Mouse (Mus musculus): ENCODE results near the gene Tmbim6.
A peak's percentile ranks its signal among the peaks of the same experiment; 100 is the strongest.
"Not testable (repeated sequence)": the region's sequence is repeated elsewhere in the genome, so short reads cannot be mapped to it uniquely, and the experiment has no call there.

Gene Tmbim6

GRCm38 (mm10) chr15:99417692-99418271, 25.1 kb downstream of the Tmbim6 start:
- DNase-seq (ENCODE audit: low read depth): no peak

DNA sequence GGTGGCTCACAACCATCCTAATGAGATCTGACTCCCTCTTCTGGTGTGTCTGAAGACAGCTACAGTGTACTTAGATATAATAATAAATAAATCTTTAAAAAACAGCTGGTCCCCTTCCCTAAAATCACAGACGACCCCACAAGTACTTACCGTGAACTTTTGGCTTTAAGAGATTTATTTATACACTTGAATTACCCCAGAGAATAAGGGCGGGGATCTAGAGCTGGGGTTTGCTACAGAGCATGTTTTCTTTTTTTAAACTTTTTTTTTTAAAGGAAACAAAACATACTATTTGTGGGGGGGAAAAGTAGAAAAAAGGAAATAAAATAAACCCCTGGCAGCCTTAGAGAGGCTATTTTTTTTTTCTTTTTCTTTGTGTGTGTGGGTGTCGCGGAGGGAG, 27.4 kb downstream of the Tmbim6 start:
- no peak for DNase-seq (ENCODE audit: low read depth)

- peak; percentile 43 for DNase-seq (ENCODE audit: low read depth)
Measured at GRCm38 (mm10) chr15:99420521-99421014, 27.9 kb downstream of the Tmbim6 start.

DNA sequence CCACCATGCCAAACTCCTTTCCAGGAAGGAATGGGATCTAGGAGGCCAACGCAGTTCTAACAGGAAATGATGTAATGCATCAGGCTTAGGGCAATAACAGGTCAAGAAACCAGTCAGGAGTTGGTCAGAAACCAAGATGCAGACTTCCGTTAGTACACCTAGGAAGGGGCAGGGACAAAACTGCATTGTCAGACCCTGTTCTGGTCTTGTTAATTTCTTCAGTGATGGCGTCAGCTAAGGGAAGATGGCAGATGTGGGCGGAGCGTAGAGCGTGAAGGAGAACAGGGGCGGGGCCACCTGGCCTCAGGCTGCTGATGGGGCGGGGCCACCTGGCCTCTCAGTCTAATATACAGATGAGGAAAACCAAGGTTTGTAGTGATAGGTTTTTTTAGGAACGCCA, 28.5 kb downstream of the Tmbim6 start:
- peak; percentile 60 for DNase-seq (ENCODE audit: low read depth)

GRCm38 (mm10) chr15:99421676-99422075, 29.0 kb downstream of the Tmbim6 start:
- no peak for DNase-seq (ENCODE audit: low read depth)

GRCm38 (mm10) chr15:99422551-99422950, 29.9 kb downstream of the Tmbim6 start:
- DNase-seq (ENCODE audit: low read depth): no peak

- no peak for DNase-seq (ENCODE audit: low read depth)
Measured at GRCm38 (mm10) chr15:99423131-99423530, 30.4 kb downstream of the Tmbim6 start.

DNA sequence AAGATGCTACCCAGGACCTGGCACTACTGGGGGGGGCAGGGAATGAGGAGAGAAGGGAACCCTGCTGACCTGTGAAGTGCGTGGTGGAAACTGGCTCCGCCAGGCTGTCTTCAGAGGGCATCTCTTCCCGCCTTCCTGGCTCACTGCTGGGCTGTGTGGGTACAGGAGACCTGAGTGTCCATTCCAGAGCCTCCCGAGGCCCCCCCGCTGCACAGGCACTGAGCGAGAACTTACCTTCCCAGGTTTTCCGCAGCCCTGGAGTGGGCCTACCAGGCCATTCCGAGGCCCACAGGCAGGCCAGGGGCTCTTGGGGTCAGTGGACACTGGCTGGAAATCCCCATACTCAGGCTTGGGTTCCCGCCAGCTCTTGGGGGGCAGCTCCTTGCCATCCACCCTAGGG, 31.2 kb downstream of the Tmbim6 start:
- no peak for DNase-seq (ENCODE audit: low read depth)

DNA sequence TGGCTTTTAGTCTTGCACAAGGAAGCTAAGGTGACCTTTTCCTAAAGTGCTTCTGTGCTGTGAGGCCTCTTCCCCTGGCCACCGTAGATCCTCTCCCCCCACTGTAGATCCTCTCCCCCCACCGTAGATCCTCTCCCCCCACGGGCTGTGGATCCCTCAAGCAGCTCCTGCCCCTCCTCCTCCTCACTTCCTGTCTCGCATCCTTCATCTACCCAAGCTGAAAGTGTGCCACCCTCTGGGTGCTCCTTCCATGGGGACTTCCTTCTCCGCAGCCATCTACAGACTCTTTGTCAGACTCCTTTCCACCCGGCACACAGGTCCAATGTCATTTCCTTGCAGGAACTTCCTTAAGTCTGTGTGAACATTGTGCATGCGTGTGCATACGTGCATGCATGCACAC, 37.7 kb downstream of the Tmbim6 start:
- DNase-seq (ENCODE audit: low read depth): no peak

DNA sequence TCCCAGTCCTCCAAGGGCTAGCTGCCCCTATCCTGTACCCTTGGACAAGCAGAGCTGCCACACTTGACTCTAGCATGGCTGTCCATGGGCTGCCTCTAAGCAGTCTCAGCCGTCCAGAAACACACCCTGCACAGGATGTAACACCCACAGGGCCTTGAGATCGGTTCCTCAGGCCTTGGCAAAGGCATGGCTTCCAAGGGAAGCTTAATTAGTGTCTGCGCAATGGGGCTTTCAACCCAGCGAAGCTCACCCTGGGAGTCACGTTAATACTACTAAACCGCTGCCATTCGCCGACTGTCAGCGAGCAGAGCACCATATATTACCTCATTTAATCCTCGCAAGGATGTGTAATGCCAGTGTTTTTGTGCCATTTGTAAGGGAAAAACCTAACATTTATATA, 38.4 kb downstream of the Tmbim6 start:
- no peak for DNase-seq (ENCODE audit: low read depth)

DNA sequence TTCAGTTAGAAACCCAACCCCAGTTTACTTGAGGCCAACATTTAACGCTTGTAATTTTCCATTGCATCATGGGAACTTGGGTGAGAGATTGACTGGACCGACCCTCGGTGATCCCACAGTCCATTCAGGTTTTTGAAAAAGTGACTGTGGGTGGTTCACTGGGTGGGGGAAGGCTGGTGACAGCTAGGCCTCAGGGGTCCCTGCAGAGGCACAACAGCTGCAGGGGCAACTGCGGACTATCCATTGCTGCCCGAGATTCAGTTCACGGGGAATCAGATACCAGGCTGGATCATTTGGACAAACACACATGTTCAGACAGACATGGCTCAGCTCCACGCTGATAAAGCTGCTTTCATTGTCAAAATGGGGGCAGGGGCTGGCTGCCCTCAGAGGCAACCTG, 38.8 kb downstream of the Tmbim6 start:
- no peak for DNase-seq (ENCODE audit: low read depth)

DNA sequence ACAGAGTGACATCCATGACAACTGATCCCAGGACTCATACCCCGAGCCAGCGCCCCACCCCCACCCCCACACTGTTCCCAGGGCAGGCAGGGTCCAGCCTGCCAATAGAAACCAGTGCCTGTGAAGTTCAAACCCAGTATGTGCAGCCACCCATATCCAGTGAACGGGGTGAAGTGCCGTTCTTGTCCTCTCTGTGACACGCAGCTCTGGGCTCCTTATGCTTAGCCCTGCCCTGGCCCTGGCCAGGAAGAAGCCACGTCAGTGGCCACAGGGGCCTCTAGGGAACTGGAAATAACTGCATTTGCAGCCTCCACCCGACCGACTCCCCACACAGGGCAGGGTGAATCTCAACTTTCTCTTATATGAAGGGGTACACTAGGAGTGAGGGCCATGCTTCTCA, 39.3 kb downstream of the Tmbim6 start:
- no peak for DNase-seq (ENCODE audit: low read depth)

- DNase-seq (ENCODE audit: low read depth): no peak
Measured at GRCm38 (mm10) chr15:99433081-99433718, 40.5 kb downstream of the Tmbim6 start.

DNA sequence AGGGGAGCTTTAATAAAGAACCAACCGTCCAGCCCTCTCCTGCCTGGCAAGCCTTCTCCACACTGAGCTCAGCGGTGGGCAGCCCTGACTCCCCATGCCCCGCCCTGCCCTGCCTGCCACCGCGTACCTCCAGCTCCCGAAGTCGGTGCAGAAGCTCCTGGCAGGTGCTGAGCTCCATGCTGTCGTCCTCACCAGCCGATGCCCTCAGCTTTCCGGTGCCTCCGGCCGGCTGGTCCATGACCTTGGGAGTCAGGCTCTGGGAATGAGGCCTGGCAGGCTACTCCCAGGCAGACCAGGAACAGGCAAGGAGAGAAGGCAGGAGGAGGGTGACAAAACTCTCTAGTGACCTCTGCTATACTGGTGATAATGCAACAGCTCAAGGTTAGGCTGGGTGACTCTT, 41.2 kb downstream of the Tmbim6 start:
- no peak for DNase-seq (ENCODE audit: low read depth)

DNA sequence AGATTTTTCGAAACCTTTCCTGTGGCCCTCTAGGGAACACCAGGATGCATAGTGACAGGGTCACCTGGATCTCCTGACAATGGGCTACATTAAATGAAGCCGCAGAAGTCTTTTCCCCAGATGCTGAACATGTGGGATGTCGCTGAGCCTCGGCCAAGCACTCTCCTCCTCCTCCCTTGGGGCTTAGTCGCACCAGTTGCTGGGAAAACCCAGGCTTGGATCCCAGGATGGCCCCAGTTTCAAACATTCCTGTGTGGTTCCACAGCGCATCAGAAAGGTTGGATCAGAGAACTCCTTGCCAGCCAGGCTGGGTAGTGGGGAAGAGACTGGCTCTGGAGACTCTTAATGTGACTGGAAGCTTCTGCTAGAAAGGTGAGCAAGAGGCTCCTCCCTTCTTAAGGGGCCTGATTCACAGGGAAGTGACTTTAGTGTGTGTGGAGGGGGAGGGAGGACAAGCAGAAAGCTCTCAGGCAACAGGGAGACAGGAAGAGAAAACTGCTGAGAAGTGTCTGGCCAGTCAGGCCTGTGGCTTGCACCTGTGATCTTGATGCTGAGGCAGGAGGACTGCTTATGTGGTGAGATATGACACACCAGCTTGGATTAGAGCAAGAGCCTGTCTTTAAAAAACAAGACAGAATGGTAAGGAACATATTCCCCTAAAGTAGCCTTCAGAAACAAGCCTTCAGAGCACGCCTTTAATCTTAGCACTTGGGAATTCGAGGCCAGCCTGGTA, 46.5 kb downstream of the Tmbim6 start:
- peak; percentile 18 for DNase-seq (ENCODE audit: low read depth)

DNA sequence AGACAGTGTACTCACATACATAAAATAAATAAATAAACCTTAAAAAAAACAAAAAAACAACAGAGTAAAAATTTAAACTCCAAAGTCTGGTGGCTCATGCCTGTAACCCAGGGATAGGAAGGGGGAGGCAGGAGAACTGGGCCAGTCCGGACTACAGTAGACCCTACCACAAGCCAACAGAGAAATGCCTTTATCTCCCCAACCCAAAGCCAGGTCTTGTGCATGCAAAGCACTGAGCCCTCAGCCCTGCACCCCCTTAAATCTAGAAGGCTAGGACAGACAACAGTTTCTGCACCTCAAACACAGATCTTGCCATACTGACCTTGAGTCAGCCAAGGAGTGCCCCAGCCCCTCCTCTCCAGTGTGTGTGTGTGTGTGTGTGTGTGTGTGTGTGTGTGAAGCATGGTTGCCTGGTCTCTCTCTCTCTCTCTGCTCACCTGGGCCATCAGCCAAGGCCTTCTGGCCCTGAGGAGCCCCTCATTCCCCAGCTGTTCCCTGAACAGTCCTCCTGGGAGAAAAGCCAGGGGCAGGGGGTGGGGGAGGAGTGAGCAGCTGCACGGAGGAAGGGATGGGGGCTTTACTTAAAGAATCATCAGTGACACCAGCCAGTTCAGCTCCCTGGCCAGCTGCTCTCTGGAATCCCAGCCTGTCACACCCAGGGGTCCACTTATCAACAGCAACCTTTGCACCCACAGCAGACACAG, 47.6 kb downstream of the Tmbim6 start:
- DNase-seq (ENCODE audit: low read depth): peak; percentile 22

DNA sequence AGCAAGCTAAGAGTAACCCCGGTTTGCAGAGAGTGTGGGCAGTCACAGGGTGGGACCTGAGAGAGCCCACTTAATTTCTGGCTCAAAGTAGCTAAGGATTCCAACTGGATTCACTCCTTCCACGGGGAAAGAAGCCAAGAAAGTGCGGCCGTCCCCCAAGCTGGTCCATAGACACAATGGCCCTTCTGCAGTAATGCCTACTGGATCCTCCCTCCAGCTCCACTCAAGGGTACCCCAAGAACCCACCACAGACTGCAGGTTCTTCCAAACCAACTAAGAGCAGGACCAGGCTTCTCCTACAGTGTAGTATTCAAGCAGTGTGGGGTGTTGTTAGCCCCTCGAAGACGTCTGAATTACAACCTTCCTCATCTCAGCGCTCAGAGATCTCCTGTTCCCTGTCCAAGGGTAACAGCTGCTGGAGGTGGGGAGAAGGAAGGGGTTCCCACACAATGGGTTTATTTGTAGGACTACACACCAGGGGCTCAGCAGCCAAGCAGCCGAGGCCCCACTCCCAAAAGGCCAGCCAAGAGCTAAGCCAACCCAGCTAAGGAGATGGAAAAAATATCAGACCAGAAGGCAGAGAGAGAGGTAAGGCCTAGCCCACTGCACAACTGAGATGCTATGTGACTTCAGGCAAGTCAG, 48.3 kb downstream of the Tmbim6 start:
- DNase-seq (ENCODE audit: low read depth): no peak

DNA sequence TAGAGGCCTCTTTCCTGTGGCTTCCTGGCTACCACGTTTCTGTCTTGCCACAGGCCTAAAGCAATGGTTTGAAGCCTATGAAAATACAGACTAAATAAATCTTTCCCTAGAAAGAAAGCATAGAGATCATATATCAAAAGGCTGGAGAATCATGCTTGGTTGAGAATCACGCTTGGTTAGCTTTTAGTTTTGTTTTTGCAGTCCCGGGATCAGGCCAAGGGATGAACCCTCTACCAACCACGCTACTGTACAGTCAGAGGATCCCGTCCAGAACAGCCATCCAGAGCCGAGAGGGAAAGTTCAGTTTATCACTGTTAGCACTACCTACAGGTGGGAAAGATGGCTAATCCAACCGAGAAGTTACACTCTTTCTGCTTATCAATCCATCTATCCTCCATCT, 49.7 kb downstream of the Tmbim6 start:
- DNase-seq (ENCODE audit: low read depth): no peak

GRCm38 (mm10) chr15:99445567-99445966, 52.9 kb downstream of the Tmbim6 start:
- no peak for DNase-seq (ENCODE audit: low read depth)

GRCm38 (mm10) chr15:99446136-99446535, 53.5 kb downstream of the Tmbim6 start:
- not testable (repeated sequence) for DNase-seq (ENCODE audit: low read depth)

GRCm38 (mm10) chr15:99449131-99449750, 56.6 kb downstream of the Tmbim6 start:
- DNase-seq (ENCODE audit: low read depth): peak; percentile 51

Measured in 416B (cell line).